Mouse (Mus musculus) embryonic facial prominence, embryonic 15.5 days (tissue): ENCODE data around the gene Flcn. TPM values are rescaled to one million over a fixed set of nuclear protein-coding genes. Genes with fewer than 3 reads are reported as not detected.
A peak's percentile ranks its signal among the peaks of the same experiment; 100 is the strongest.

Experiments used
- ATAC-seq: fragments of 200-750 bp; cut with Nextera tagmentation; 2 replicates; pipeline ENCODE4 v1.8.0; 2017; ENCODE audit warnings: low read depth, moderate TSS enrichment; ENCODE audit not compliant: insufficient number of reproducible peaks, low FRiP score, low TSS enrichment
- H3K27ac ChIP-seq: fragments of 300-500 bp; sonication (generic); replicated peaks from 2 replicates; pipeline ENCODE4 v1.5.1; 2015; ENCODE audit warnings: mild to moderate bottlenecking, inconsistent platforms
- H3K27me3 ChIP-seq: fragments of 300-500 bp; sonication (generic); 2 replicates; pipeline ENCODE4 v1.6.1; 2015; ENCODE audit warnings: inconsistent platforms
- H3K36me3 ChIP-seq: fragments of 300-500 bp; sonication (generic); 2 replicates; pipeline ENCODE4 v1.6.1; 2015; ENCODE audit warnings: mild to moderate bottlenecking, inconsistent platforms
- H3K4me1 ChIP-seq: fragments of 300-500 bp; sonication (generic); 2 replicates; pipeline ENCODE4 v1.6.1; 2015; ENCODE audit warnings: inconsistent platforms
- H3K4me2 ChIP-seq: fragments of 300-500 bp; sonication (generic); replicated peaks from 2 replicates; pipeline ENCODE4 v1.6.1; 2015; ENCODE audit warnings: mild to moderate bottlenecking, inconsistent platforms
- H3K4me3 ChIP-seq: fragments of 300-500 bp; sonication (generic); replicated peaks from 2 replicates; pipeline ENCODE4 v1.5.1; 2015; ENCODE audit warnings: mild to moderate bottlenecking, inconsistent platforms
- H3K9ac ChIP-seq: fragments of 300-500 bp; sonication (generic); 2 replicates; pipeline ENCODE4 v1.6.1; 2015; ENCODE audit warnings: inconsistent platforms
- H3K9me3 ChIP-seq: fragments of 300-500 bp; sonication (generic); replicated peaks from 2 replicates; pipeline ENCODE4 v1.6.1; 2016; ENCODE audit warnings: inconsistent platforms
- WGBS: fragments of 180-500 bp; shearing (Covaris S2); methylation state at CpG from one replicate; pipeline ENCODE4 v1.1.7; 2015; 5-methylcytosine and 5-hydroxymethylcytosine counted together
- polyA plus RNA-seq: library from polyadenylated mRNA; unstranded; fragments of >200 nt; fragmentation: Nextera tagmentation; extraction: Ambion mirVana; gene quantifications from 2 replicates; pipeline ENCODE4 v1.2.1, GENCODE M21; 2015

Flcn gene
- polyA plus RNA-seq, 1 experiment from 2014 or later, result 36.6 TPM

DNA sequence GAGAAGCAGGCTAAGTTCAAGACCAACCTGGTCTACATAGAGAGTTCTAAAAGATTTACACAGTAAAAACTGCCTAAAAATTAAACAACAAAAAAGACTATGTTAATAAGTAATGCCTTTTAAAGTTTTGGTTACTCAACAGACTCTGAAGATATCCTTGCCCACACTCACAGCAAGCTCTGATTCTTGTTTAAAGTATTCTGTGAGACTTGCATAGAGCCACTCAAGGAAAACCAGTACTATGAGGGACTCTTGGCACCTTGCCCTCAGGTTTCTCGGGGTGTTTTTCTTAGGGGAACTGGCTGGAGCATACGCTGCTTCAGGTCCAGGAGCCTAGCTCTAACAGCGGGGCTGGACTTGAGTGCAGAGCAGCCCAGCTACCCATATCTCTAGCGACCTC, 30.4 kb downstream of the Flcn start:
- H3K27me3 ChIP-seq, result no peaks in the 10 kb centered on the region
- no peak overlapping the region for H3K9ac ChIP-seq
- H3K4me2 ChIP-seq, result no peak overlapping the region
- WGBS, result 83% methylated on average over 4 of the region's 4 CpGs
- H3K36me3 ChIP-seq, result peaks cover 33% of the 10 kb centered on the region
- no peaks in the 10 kb centered on the region for H3K9me3 ChIP-seq
- ATAC-seq, result no peak
- no peak overlapping the region for H3K27ac ChIP-seq
- H3K4me1 ChIP-seq, result no peaks in the 10 kb centered on the region
- no peak overlapping the region for H3K4me3 ChIP-seq

DNA sequence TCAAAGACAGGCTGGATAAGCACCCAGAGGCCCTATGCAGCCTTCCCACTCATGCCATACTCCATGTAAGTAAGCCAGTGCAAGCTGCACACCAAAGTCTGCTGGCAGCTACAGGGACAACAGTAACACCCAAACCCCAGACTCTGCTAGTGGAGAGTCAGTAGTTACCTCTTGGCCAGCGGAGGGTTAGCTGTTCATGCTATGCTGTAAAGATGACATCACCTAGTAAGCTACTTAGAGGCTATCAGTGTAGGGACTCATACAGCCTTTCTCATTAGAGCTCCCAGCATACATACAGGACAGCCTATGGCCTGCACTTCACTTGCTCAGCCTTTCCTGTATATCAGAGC, 31.0 kb downstream of the Flcn start:
- no peak overlapping the region for H3K27ac ChIP-seq
- peak; percentile 19; the same call in 1 of the 2 replicates for ATAC-seq

DNA sequence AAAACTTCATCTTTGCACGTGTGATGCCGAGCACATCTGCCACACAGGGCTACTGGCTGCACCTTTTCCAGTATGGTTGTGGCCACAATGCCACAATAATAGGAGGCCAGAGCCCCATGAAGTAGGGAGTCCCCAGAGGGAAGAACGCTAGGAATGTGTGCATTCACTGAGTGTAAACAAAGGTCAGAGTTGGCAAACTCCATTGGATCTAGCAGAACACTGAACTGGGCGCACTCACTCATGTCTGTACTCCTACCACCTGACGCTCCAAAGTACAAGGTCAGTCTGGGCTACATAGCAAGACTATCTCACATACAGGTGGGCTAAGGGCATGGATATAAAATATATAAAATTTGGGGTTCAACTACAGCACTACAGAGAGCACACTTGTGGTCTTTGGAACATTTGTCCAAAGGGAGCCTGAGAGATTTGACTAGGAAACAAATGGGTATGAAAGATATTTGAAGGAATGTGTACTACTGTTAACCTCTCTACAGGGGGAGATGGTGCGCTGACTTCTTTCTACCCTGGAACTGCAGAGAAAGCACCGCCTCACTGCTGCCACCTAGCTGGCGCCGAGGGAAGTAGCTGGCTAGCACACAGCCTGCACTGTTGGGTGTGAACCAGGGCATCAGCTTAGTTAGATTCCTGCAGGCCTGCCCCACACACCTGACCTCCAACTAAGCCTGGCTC, 31.5 kb downstream of the Flcn start:
- no peaks in the 10 kb centered on the region for H3K27me3 ChIP-seq
- WGBS, result 53% methylated on average over 9 of the region's 9 CpGs
- H3K4me1 ChIP-seq, result no peaks in the 10 kb centered on the region
- no peak overlapping the region for H3K9ac ChIP-seq
- no peak overlapping the region for H3K4me3 ChIP-seq
- no peak overlapping the region for H3K27ac ChIP-seq
- H3K4me2 ChIP-seq, result no peak overlapping the region
- ATAC-seq, result peak; percentile 65
- H3K36me3 ChIP-seq, result peaks cover 44% of the 10 kb centered on the region
- H3K9me3 ChIP-seq, result no peaks in the 10 kb centered on the region

More for the DNA sequence above, 31.0 kb downstream of the Flcn start:
- 64% methylated on average over 1 of the region's 1 CpGs for WGBS
- Histone ChIP-seq H3K4me1 (no peaks in the 10 kb centered on the region), H3K9me3 (no peaks in the 10 kb centered on the region), H3K27me3 (no peaks in the 10 kb centered on the region), H3K4me2 (no peak overlapping the region), H3K36me3 (peaks cover 38% of the 10 kb centered on the region), H3K4me3 (no peak overlapping the region), H3K9ac (no peak overlapping the region)

DNA sequence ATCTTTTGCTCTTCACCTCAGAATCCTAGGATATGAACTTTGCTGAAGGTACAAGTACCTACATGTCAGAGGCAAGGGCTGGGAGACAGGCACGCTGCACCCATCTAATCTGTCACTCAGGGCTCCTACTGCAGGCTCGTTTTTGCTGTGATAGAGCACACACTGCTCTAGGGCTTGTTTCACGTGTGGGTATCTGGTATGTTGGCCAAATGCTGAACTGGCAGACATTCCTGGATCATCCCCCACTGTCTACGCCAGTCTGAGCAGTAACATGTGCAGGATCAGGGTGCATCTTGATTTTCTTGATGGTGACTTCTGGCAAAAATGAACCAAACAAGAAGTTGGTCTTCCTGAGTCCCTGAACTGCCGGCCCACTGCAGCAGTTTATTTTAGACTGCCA, 32.6 kb downstream of the Flcn start:
- no peak overlapping the region for H3K4me3 ChIP-seq
- no peaks in the 10 kb centered on the region for H3K9me3 ChIP-seq
- H3K4me2 ChIP-seq, result no peak overlapping the region
- WGBS, result 74% methylated on average over 5 of the region's 5 CpGs
- H3K9ac ChIP-seq, result no peak overlapping the region
- no peaks in the 10 kb centered on the region for H3K27me3 ChIP-seq
- H3K4me1 ChIP-seq, result no peaks in the 10 kb centered on the region
- H3K27ac ChIP-seq, result no peak overlapping the region
- peaks cover 52% of the 10 kb centered on the region for H3K36me3 ChIP-seq
- no peak for ATAC-seq

DNA sequence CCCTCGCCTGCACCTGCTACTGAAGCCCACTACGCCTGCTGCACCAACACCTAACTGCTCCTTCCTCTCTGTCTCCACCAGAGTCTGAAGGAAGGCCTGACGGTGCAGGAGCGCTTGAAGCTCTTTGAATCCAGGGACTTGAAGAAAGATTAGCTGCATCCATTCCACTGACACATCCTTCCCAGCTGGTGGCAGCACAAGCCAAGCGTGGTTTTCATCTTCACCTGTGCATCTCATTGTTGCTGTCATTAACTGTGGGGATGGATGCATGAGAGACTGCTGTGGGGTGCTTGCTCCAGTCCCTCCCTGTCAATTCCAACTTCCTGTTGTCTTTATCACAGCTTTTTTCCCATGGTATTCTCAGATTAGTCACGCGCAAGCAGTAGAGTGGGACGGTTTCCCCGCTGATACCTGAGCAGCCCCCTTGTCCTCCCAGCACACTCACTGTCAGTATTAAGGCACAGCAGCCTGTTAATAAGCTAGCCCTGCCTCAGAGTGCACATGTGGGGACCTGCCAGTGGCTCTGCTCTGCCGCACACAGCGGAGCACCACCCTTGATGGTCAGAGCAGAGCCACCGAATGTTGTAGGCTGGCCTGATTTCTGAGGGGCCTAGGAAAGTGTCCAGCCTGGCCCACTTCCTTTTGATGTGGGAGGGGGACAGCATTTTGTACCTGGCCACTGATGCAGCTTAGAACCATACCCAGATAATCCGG, 34.2 kb downstream of the Flcn start:
- H3K9me3 ChIP-seq, result no peaks in the 10 kb centered on the region
- ATAC-seq, result no peak
- H3K36me3 ChIP-seq, result peaks cover 68% of the 10 kb centered on the region
- no peak overlapping the region for H3K27ac ChIP-seq
- no peaks in the 10 kb centered on the region for H3K27me3 ChIP-seq
- no peak overlapping the region for H3K9ac ChIP-seq
- 74% methylated on average over 13 of the region's 13 CpGs for WGBS
- H3K4me2 ChIP-seq, result no peak overlapping the region
- H3K4me1 ChIP-seq, result no peaks in the 10 kb centered on the region
- H3K4me3 ChIP-seq, result no peak overlapping the region

DNA sequence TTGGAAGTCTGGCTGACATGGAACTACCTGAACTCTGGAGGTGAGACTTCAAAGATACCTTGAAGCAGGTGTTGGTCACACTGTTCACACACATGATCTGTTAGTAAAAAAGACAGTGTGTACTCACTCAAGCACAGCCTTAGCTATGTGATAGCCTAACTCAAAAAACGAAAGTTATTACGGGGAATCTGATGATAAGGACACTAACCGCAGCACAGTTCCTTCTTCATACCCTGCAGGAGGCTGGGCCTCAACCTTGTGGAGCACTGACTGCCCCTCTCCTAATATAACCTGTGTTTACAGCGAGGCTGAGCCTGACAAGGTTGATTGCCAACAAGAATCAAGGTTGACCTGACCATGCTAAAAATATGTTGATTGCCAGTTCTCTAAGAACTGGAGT, 35.3 kb downstream of the Flcn start:
- H3K9me3 ChIP-seq, result no peaks in the 10 kb centered on the region
- H3K4me3 ChIP-seq, result no peak overlapping the region
- no peaks in the 10 kb centered on the region for H3K4me1 ChIP-seq
- no peak overlapping the region for H3K9ac ChIP-seq
- no peak for ATAC-seq
- no peaks in the 10 kb centered on the region for H3K27me3 ChIP-seq
- WGBS, result 89% methylated on average over 4 of the region's 4 CpGs
- H3K4me2 ChIP-seq, result no peak overlapping the region
- H3K27ac ChIP-seq, result no peak overlapping the region
- peaks cover 79% of the 10 kb centered on the region for H3K36me3 ChIP-seq

DNA sequence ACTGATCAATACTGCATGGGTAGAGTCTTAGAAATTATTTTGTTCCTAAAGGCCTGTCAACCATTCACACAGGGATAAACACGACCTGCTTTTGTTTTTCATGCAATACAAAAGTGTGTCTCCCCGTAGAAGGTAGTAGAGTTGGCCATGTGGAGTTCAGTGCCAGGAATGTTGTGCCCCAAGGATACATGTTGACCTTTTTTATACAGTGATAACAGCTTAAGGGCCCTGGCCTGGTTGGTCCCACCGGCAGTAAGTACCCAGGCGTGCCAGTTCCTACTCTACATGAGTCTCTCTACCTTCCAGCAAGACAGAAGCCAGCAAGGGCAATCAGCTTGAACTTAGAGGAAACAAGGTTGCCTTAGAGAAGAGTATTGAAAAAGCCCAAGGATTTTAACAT, 36.9 kb downstream of the Flcn start:
- 87% methylated on average over 4 of the region's 4 CpGs for WGBS
- Histone ChIP-seq H3K9me3 (no peaks in the 10 kb centered on the region), H3K36me3 (peaks cover 95% of the 10 kb centered on the region), H3K9ac (no peak overlapping the region), H3K4me3 (no peak overlapping the region), H3K4me2 (no peak overlapping the region), H3K4me1 (no peaks in the 10 kb centered on the region), H3K27me3 (no peaks in the 10 kb centered on the region), H3K27ac (no peak overlapping the region)
- no peak for ATAC-seq

DNA sequence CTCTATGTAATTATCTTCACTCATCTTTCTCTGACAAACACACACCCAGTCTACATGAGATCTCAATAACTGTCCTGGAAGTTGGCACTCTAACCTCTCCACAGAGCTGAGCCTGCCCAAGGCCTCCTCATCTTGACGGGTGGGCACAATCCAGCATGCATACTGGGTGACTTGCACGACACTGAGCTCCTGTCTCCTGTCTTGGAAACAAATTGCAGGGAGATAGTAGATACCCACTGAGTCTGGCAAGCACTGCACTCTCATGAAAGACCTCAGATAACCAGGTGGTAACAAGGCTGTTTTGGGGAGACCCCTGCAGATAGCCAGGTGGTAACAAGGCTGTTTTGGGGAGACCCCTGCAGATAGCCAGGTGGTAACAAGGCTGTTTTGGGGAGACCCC, 37.5 kb downstream of the Flcn start:
- Histone ChIP-seq H3K4me1 (no peaks in the 10 kb centered on the region), H3K9me3 (no peaks in the 10 kb centered on the region), H3K9ac (no peak overlapping the region), H3K4me2 (no peak overlapping the region), H3K36me3 (peaks cover 96% of the 10 kb centered on the region), H3K27ac (no peak overlapping the region), H3K4me3 (no peak overlapping the region), H3K27me3 (no peaks in the 10 kb centered on the region)
- WGBS, result 88% methylated on average over 2 of the region's 2 CpGs
- no peak for ATAC-seq

DNA sequence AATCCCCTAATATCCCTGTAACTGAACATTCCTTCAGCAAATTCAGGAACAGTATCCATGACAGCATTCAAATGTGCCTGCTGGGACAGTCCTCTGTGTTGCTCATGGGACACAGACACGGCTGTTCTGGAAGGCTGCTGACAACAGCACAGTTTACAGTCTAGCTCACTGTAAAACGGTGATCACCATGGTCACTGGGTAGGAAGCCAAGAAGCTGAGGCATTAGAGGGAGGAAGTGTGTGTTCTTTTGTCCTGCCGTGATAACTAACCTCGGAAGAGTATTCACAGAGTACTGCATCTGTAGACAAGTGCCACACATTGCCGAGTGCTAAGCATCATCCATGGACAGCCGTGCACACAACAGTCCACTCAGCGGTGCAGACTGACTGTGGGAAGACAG, 39.1 kb downstream of the Flcn start:
- WGBS, result 90% methylated on average over 7 of the region's 7 CpGs
- no peaks in the 10 kb centered on the region for H3K4me1 ChIP-seq

DNA sequence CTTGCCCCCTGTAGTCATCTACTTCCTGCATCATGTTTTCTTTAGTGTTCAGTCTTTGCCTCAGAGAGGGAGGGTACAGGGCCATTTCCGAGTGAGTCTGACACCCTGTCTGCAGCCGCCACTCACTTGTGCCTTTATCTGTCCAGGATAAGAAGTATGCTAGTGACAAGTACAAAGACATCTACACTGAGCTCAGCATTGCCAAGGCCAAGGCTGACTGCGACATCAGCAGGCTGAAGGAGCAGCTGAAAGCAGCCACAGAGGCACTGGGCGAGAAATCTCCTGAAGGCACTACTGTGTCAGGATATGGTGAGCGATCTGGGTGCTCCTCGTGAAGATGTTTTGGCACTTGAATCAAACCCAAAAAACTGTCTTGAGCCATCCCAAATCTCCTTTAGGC, 40.1 kb downstream of the Flcn start:
- Histone ChIP-seq H3K9ac (no peak overlapping the region), H3K27ac (no peak overlapping the region), H3K4me1 (no peaks in the 10 kb centered on the region), H3K4me3 (no peak overlapping the region), H3K36me3 (peaks cover 95% of the 10 kb centered on the region), H3K27me3 (no peaks in the 10 kb centered on the region), H3K9me3 (no peaks in the 10 kb centered on the region), H3K4me2 (no peak overlapping the region)
- ATAC-seq, result no peak
- WGBS, result 87% methylated on average over 6 of the region's 6 CpGs

More for the DNA sequence above, 39.1 kb downstream of the Flcn start:
- H3K9ac ChIP-seq, result no peak overlapping the region
- no peaks in the 10 kb centered on the region for H3K27me3 ChIP-seq
- ATAC-seq, result no peak
- no peaks in the 10 kb centered on the region for H3K9me3 ChIP-seq
- H3K4me3 ChIP-seq, result no peak overlapping the region
- peaks cover 95% of the 10 kb centered on the region for H3K36me3 ChIP-seq
- H3K27ac ChIP-seq, result no peak overlapping the region
- H3K4me2 ChIP-seq, result no peak overlapping the region

DNA sequence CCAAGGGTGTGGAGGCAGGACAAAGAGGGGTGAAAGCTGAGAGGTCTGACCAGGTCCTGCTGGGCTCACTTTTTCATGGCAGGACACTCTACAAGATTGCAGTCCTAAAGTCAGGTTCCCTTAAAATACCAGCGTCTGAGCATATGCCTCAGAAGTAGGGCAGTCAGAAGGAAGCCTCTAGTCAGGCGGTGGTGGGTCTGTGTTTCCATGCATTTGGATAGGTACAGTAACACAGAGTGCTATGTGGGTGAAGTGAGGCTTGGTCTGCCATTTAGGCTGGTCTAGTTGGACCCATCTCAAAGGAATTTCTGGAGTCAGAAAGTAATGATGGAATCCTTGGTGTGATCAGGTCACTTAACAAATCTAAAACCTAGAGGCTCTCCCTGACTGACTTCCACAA, 40.5 kb downstream of the Flcn start:
- ATAC-seq, result no peak
- Histone ChIP-seq H3K4me2 (no peak overlapping the region), H3K9ac (no peak overlapping the region), H3K27ac (no peak overlapping the region), H3K9me3 (no peaks in the 10 kb centered on the region), H3K36me3 (peaks cover 95% of the 10 kb centered on the region), H3K27me3 (no peaks in the 10 kb centered on the region), H3K4me3 (no peak overlapping the region), H3K4me1 (no peaks in the 10 kb centered on the region)
- WGBS, result 92% methylated on average over 2 of the region's 2 CpGs

DNA sequence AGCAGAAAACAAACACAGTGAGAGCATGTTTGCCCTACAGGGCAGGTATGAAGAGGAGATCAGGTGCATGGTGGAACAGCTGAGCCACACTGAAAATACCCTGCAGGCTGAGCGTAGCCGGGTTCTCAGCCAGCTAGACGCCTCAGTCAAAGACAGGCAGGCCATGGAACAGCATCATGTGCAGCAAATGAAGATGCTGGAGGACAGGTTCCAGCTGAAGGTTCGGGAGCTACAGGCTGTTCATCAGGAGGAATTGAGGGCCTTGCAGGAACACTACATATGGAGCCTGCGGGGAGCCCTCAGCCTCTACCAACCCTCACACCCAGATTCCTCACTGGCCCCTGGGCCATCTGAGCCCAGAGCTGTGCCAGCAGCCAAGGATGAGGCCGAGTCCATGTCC, 49.0 kb downstream of the Flcn start:
- Histone ChIP-seq H3K27ac (no peak overlapping the region), H3K9me3 (no peaks in the 10 kb centered on the region), H3K4me3 (no peak overlapping the region), H3K4me2 (no peak overlapping the region), H3K36me3 (peaks cover 93% of the 10 kb centered on the region), H3K4me1 (peaks cover 14% of the 10 kb centered on the region), H3K27me3 (no peaks in the 10 kb centered on the region), H3K9ac (no peak overlapping the region)
- 90% methylated on average over 6 of the region's 6 CpGs for WGBS
- no peak for ATAC-seq
